Mouse (Mus musculus) ES-E14 (cell line): ENCODE data around the gene Zfhx3. TPM values are rescaled to one million over a fixed set of nuclear protein-coding genes. Genes with fewer than 3 reads are reported as not detected.

Experiments used
- DNase-seq: peaks from one replicate; pipeline ENCODE4 v3.0.0-alpha.2; 2013; ENCODE audit warnings: low read depth, low spot score
- H3K27ac ChIP-seq: 2 replicates; pipeline ENCODE4 v1.5.1; 2012; ENCODE audit warnings: low read depth, mild to moderate bottlenecking, low read length, moderate library complexity, mixed read lengths; ENCODE audit not compliant: poor library complexity, insufficient read depth, severe bottlenecking
- H3K36me3 ChIP-seq: 2 replicates; pipeline ENCODE4 v1.6.1; 2012; ENCODE audit warnings: mild to moderate bottlenecking, low read length, moderate library complexity, mixed read lengths; ENCODE audit not compliant: control insufficient read depth, poor library complexity, insufficient read depth, severe bottlenecking
- H3K4me1 ChIP-seq, 2 experiments: fragments of 150-350 bp in 1 of 2; sonication (generic) in 1 of 2; 2 replicates each; pipeline ENCODE4 v1.6.1; 2012; ENCODE audit warnings: low read length in 2 of 2, mild to moderate bottlenecking in 1 of 2, mixed read lengths in 1 of 2; ENCODE audit not compliant: control insufficient read depth in 2 of 2, insufficient read depth in 2 of 2, poor library complexity in 1 of 2
- H3K4me3 ChIP-seq, 2 experiments: fragments of 150-350 bp in 1 of 2; sonication (generic) in 1 of 2; 2 replicates each; pipeline ENCODE4 v1.5.1; 2012; ENCODE audit warnings: low read length in 2 of 2, low read depth in 1 of 2, mild to moderate bottlenecking in 1 of 2, mixed read lengths in 1 of 2; ENCODE audit not compliant: insufficient read depth in 1 of 2, poor library complexity in 1 of 2, severe bottlenecking in 1 of 2
- H3K9ac ChIP-seq: 2 replicates; pipeline ENCODE4 v1.6.1; 2012; ENCODE audit warnings: low read depth, mild to moderate bottlenecking, low read length, mixed read lengths; ENCODE audit not compliant: poor library complexity, insufficient read depth, severe bottlenecking
- H3K9me3 ChIP-seq: fragments of 150-350 bp; sonication (generic); 2 replicates; pipeline ENCODE4 v1.6.1; 2012; ENCODE audit warnings: low read depth, mild to moderate bottlenecking, low read length; ENCODE audit not compliant: control insufficient read depth, insufficient read depth
- CHD2 ChIP-seq: IDR thresholded peaks from 2 replicates; pipeline ENCODE4 v1.6.1; 2014; ENCODE audit warnings: mild to moderate bottlenecking, low read depth, low read length, inconsistent platforms
- HCFC1 ChIP-seq: IDR thresholded peaks from 2 replicates; pipeline ENCODE4 v1.6.1; 2012; ENCODE audit warnings: low read length, inconsistent platforms, borderline replicate concordance; ENCODE audit not compliant: insufficient read depth
- MAFK ChIP-seq: IDR thresholded peaks from 2 replicates; pipeline ENCODE4 v1.6.1; 2014; ENCODE audit warnings: mild to moderate bottlenecking, low read depth, low read length, inconsistent platforms; ENCODE audit not compliant: insufficient read depth
- ZC3H11A ChIP-seq: IDR thresholded peaks from 2 replicates; pipeline ENCODE4 v1.6.1; 2012; ENCODE audit warnings: low read depth, mild to moderate bottlenecking, inconsistent platforms, low read length, borderline replicate concordance
- ZNF384 ChIP-seq: IDR thresholded peaks from 2 replicates; pipeline ENCODE4 v1.6.1; 2012; ENCODE audit warnings: low read depth, low read length, inconsistent platforms
- in situ Hi-C, 2 experiments: fragments of 600-800 bp; cut with MboI; formaldehyde crosslinking; loops; one replicate each; pipeline ENCODE4 v1.15.1; 2025; ENCODE audit warnings: low sequenced_read_pairs in 2 of 2, inconsistent platforms in 1 of 2; ENCODE audit not compliant: unreplicated experiment in 2 of 2
- total RNA-seq: library from RNA; depleted of rRNA; stranded (reverse); fragments of 300-350 nt; gene quantifications from 2 replicates; pipeline ENCODE4 v1.2.3, GENCODE M21; 2012

The Zfhx3 gene
- total RNA-seq, 1 experiment: 8.8 TPM

DNA sequence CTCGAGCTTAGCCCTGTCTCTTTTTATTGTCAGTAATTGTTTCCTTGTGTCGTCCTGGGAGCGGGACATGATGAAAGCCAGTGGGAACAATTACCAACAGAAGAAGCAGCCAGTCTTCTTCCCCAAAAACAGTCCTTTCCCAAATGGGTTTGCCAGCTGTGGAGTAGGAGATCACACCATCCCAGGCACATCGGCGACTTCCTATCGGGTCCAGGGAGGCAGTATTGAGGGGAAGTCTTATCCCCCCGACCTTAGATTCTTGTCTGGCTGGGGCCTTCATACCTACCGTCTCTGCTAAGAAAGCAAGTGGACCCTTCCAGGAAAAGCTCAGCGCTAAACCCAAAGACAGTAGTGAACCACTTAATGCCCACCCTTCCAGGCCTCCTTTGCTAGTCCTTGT, 637.4 kb downstream of the Zfhx3 start:
- no peak for TF ChIP-seq HCFC1
- TF ChIP-seq ZNF384: no peak
- TF ChIP-seq MAFK: no peak
- TF ChIP-seq CHD2: no peak
- no peak for TF ChIP-seq ZC3H11A
- no peaks in the 10 kb centered on the region; a peak in 1 of 4 replicates for H3K4me1 ChIP-seq
- DNase-seq: no peak
- H3K27ac ChIP-seq: no peak overlapping the region
- H3K9me3 ChIP-seq: no peaks in the 10 kb centered on the region
- in situ Hi-C loops: no loop called here
- H3K4me3 ChIP-seq: no peak overlapping the region
- H3K36me3 ChIP-seq: no peaks in the 10 kb centered on the region
- H3K9ac ChIP-seq: no peak overlapping the region

DNA sequence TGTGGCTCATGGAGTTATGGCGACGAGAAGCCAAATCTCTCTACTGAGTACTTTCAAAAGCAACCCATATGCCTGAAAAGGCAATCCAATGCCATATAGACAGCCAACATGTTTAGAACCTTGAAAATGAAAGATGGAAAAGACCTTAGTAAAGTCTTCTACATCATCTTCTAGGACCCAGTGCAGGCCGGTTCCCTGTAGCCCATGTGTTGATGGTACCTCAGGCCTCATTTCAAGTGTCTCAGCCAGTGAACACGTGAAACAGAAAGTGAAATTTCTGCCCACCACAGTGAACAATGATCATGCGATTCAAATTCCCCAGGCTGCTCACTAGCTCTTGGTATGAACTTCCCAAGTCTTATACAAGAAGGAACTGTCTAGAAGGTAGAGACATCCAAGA, 637.9 kb downstream of the Zfhx3 start:
- Histone ChIP-seq H3K4me1 (no peaks in the 10 kb centered on the region; a peak in 1 of 4 replicates), H3K4me3 (no peak overlapping the region), H3K9me3 (no peaks in the 10 kb centered on the region), H3K36me3 (no peaks in the 10 kb centered on the region), H3K9ac (no peak overlapping the region), H3K27ac (no peak overlapping the region)
- DNase-seq: no peak
- in situ Hi-C loops: no loop called here
- TF ChIP-seq ZNF384 (no peak), MAFK (no peak)

GRCm38 (mm10) chr8:108581557-108581956, 639.1 kb downstream of the Zfhx3 start:
- Histone ChIP-seq H3K9me3 (no peaks in the 10 kb centered on the region), H3K9ac (no peak overlapping the region), H3K27ac (no peak overlapping the region), H3K4me3 (no peak overlapping the region), H3K36me3 (no peaks in the 10 kb centered on the region), H3K4me1 (no peaks in the 10 kb centered on the region; a peak in 1 of 4 replicates)
- TF ChIP-seq ZC3H11A: no peak
- TF ChIP-seq ZNF384: no peak
- no peak for TF ChIP-seq HCFC1
- TF ChIP-seq MAFK: no peak
- no peak for TF ChIP-seq CHD2
- DNase-seq: no peak
- in situ Hi-C loops: no loop called here

DNA sequence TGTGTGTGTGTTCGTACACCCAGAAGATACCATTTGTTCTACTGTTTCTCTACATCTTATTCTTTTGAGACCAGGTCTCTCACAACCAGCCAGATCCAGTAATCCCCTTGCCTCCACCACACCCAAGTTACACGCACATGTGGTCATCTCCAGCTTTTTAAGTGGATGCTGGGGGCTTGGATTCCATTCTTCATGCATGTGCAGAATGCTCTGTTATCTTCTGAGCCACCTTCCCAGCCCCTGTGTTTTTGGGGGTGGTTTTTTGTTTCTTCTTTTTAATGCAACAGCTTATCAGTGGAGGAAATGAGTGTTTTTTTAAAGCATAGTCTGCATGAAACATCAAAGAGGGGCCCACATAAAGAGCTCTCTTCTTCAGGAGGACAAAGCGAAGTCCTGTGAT, 639.8 kb downstream of the Zfhx3 start:
- no peak for TF ChIP-seq CHD2
- TF ChIP-seq MAFK: no peak
- no peak for TF ChIP-seq ZC3H11A
- TF ChIP-seq HCFC1: no peak
- TF ChIP-seq ZNF384: no peak
- Histone ChIP-seq H3K4me3 (no peak overlapping the region), H3K27ac (no peak overlapping the region), H3K9ac (no peak overlapping the region), H3K9me3 (no peaks in the 10 kb centered on the region), H3K36me3 (no peaks in the 10 kb centered on the region), H3K4me1 (no peaks in the 10 kb centered on the region; a peak in 1 of 4 replicates)
- no peak for DNase-seq
- in situ Hi-C loops: no loop called here

GRCm38 (mm10) chr8:108583261-108583660, 640.8 kb downstream of the Zfhx3 start:
- Histone ChIP-seq H3K4me1 (no peaks in the 10 kb centered on the region), H3K9me3 (no peaks in the 10 kb centered on the region), H3K27ac (no peak overlapping the region), H3K9ac (no peak overlapping the region), H3K4me3 (no peak overlapping the region), H3K36me3 (no peaks in the 10 kb centered on the region)
- in situ Hi-C loops: no loop called here
- no peak for TF ChIP-seq HCFC1
- TF ChIP-seq MAFK: no peak
- no peak for TF ChIP-seq ZNF384
- no peak for TF ChIP-seq ZC3H11A
- no peak for TF ChIP-seq CHD2
- no peak for DNase-seq
